Mouse (Mus musculus): ENCODE data around the gene Tmem59.

GRCm38 (mm10) chr4:107181866-107182265 lies 3.7 kb downstream of the Tmem59 start:
- TF ChIP-seq CTCF (IDR thresholded peaks at IDR 0.05; ENCODE audit: control insufficient read depth, insufficient read depth, insufficient read length) (no peak), CEBPB (IDR thresholded peaks at IDR 0.05; ENCODE audit: low read depth) (no peak), USF1 (IDR thresholded peaks at IDR 0.05; ENCODE audit: low read depth) (no peak), FOSL1 (IDR thresholded peaks at IDR 0.05; ENCODE audit: insufficient read depth, low read length, poor library complexity, severe bottlenecking) (no peak)
